ENCODE assay signal across 9 mouse cellular contexts in genomic region chr8:92959779-92960178, GRCm38 (mm10). TPM values are rescaled to one million over a fixed set of nuclear protein-coding genes. Genes with fewer than 3 reads are reported as not detected.
DNase-seq lines count a peak whose midpoint lies in the region; ATAC-seq and TF ChIP-seq lines count a peak whose summit lies in the region.
"Had no signal": no experiment of that assay in that cellular context is flagged by ENCODE, and none has a peak within 500 bp of the region (broad histone marks: within the 10 kb centered on the region; RNA-seq: fewer than 3 reads in every experiment).

Gene Slc6a2, plus strand, starts transcription at chr8:92960079.

- H3K4me2 ChIP-seq in heart, embryonic 15.5 days: peak within 1 kb of the TSS; percentile 78
- peak within 1 kb of the TSS; percentile 54 for H3K4me2 ChIP-seq in forebrain, embryonic 16.5 days (ENCODE audit: low read length)

- no peaks in the 10 kb centered on the region for H3K36me3 ChIP-seq in heart, embryonic 15.5 days
- no peaks in the 10 kb centered on the region for H3K36me3 ChIP-seq in G1E (replicated peaks)
- H3K36me3 ChIP-seq in forebrain, embryonic 16.5 days (ENCODE audit: control insufficient read depth, insufficient read depth): no peaks in the 10 kb centered on the region
- H3K36me3 ChIP-seq in midbrain, embryonic 10.5 days: no peaks in the 10 kb centered on the region

- no peak within 1 kb of the TSS for H3K27ac ChIP-seq in heart, embryonic 15.5 days
- no peak within 1 kb of the TSS for H3K27ac ChIP-seq in forebrain, embryonic 16.5 days (ENCODE audit: low read length)
- no peak within 1 kb of the TSS; the same call in 1 of the 2 replicates for H3K27ac ChIP-seq in midbrain, embryonic 10.5 days (replicated peaks)

- peaks cover 13% of the 10 kb centered on the region for H3K4me1 ChIP-seq in heart, embryonic 15.5 days (replicated peaks)
- H3K4me1 ChIP-seq in G1E (ENCODE audit: insufficient read depth, low read depth, low read length): no peaks in the 10 kb centered on the region
- H3K4me1 ChIP-seq in forebrain, embryonic 16.5 days (replicated peaks; ENCODE audit: control insufficient read depth, insufficient read depth, low read length): peaks cover 10% of the 10 kb centered on the region
- H3K4me1 ChIP-seq in midbrain, embryonic 10.5 days: peaks cover 16% of the 10 kb centered on the region

- H3K9me3 ChIP-seq in heart, embryonic 15.5 days (replicated peaks): no peaks in the 10 kb centered on the region
- H3K9me3 ChIP-seq in G1E (replicated peaks): peaks cover 75% of the 10 kb centered on the region
- no peaks in the 10 kb centered on the region for H3K9me3 ChIP-seq in forebrain, embryonic 16.5 days (ENCODE audit: control insufficient read depth, low read length)
- no peaks in the 10 kb centered on the region for H3K9me3 ChIP-seq in midbrain, embryonic 10.5 days (replicated peaks)

- peak within 1 kb of the TSS; percentile 42 for H3K4me3 ChIP-seq in heart, embryonic 15.5 days
- peak within 1 kb of the TSS; percentile 9; the same call in 1 of the 2 replicates for H3K4me3 ChIP-seq in G1E (ENCODE audit: low read depth, low read length)
- peak within 1 kb of the TSS; percentile 34 for H3K4me3 ChIP-seq in forebrain, embryonic 16.5 days (replicated peaks; ENCODE audit: low read length)
- H3K4me3 ChIP-seq in midbrain, embryonic 10.5 days: peak within 1 kb of the TSS; percentile 62

- intact Hi-C loops in heart, postnatal 10 days (cut with DNase I): no loop called here

- H3K9ac ChIP-seq in heart, embryonic 15.5 days: no peak within 1 kb of the TSS
- peak within 1 kb of the TSS; percentile 29; the same call in 1 of the 2 replicates for H3K9ac ChIP-seq in forebrain, embryonic 16.5 days (replicated peaks; ENCODE audit: low read depth, low read length)

- TF ChIP-seq CTCF in G1E (IDR thresholded peaks at IDR 0.05; ENCODE audit: low read depth, low read length): no peak

- no peak for ATAC-seq in heart, embryonic 15.5 days (replicated peaks; ENCODE audit: insufficient number of reproducible peaks, insufficient read depth, low FRiP score, low read depth)
- no peak for ATAC-seq in G1E (ENCODE audit: extremely low read depth, insufficient number of reproducible peaks, low FRiP score, poor library complexity, severe bottlenecking)
- ATAC-seq in forebrain, embryonic 16.5 days: no peak

- 61% methylated on average over 10 of the region's 10 CpGs for WGBS in heart, embryonic 15.5 days
- 75% methylated on average over 10 of the region's 10 CpGs for WGBS in forebrain, embryonic 16.5 days
- 72% methylated on average over 10 of the region's 10 CpGs for WGBS in midbrain, embryonic 10.5 days

- H3K27me3 ChIP-seq in heart, embryonic 15.5 days: peaks cover 68% of the 10 kb centered on the region
- H3K27me3 ChIP-seq in G1E (ENCODE audit: insufficient read depth, low read length): no peaks in the 10 kb centered on the region
- H3K27me3 ChIP-seq in forebrain, embryonic 16.5 days (replicated peaks; ENCODE audit: control insufficient read depth, insufficient read depth, low read length): peaks cover 41% of the 10 kb centered on the region
- H3K27me3 ChIP-seq in midbrain, embryonic 10.5 days (ENCODE audit: low read depth, poor library complexity, severe bottlenecking): peaks cover 68% of the 10 kb centered on the region

- DNase-seq in heart, postnatal 10 days: no peak
- DNase-seq in G1E (ENCODE audit: low spot score): no peak
- DNase-seq in midbrain, embryonic 10.5 days (ENCODE audit: low spot score): no peak
- DNase-seq in layer of hippocampus, adult 18-20 months (ENCODE audit: low spot score in 2 of 2): no peak
- no peak for DNase-seq in layer of hippocampus, postnatal 25 days (ENCODE audit: extremely low spot score in 1 of 2, low spot score in 1 of 2)
- no peak for DNase-seq in cerebellum, adult 9-10 months

RNA-seq across cellular contexts. Expression of gene Slc6a2, which starts in this region (rescaled TPM):
- 0.03 and 2.9 TPM in 2 replicates for polyA plus RNA-seq in heart, embryonic 15.5 days (2015; fragmentation: Nextera tagmentation; extraction: Ambion mirVana)
- under 1 TPM; 0.10 to 0.12 TPM for total RNA-seq in heart, postnatal 10 days (2021)
- total RNA-seq in G1E (2014; fragmentation: Nextera tagmentation) (not detected in 2 replicates), G1E (2017) (under 0.01 TPM in 1 of 2 replicates, not detected in the other)
- polyA plus RNA-seq in G1E (2012): not detected in 2 replicates
- not detected in 2 replicates for polyA plus RNA-seq in forebrain, embryonic 16.5 days (2015; fragmentation: Nextera tagmentation; extraction: Ambion mirVana)
- polyA plus RNA-seq in midbrain, embryonic 10.5 days (2016; fragmentation: Nextera tagmentation; extraction: Ambion mirVana): not detected in 2 replicates
- total RNA-seq in layer of hippocampus, adult 18-20 months (2021): under 1 TPM; 0.07 to 0.13 TPM
- total RNA-seq in layer of hippocampus, postnatal 25 days (2021): under 1 TPM; 0.07 to 0.16 TPM
- total RNA-seq: liver, adult 2 months had no signal
- polyA plus RNA-seq: liver, adult 2 months had no signal

Comparison
In these comparisons a context has a peak if more than half of its experiments do, and no peak if none do; other contexts are left out.
1. H3K4me3 ChIP-seq: peak in every context shown above with its lines; median percentile 62 in midbrain, embryonic 10.5 days; 42 in heart, embryonic 15.5 days; 34 in forebrain, embryonic 16.5 days; 9 in G1E.